Mouse (Mus musculus) liver, embryonic 14.5 days (tissue): ENCODE measurements around the gene Cyp4f40. TPM values are rescaled to one million over a fixed set of nuclear protein-coding genes. Genes with fewer than 3 reads are reported as not detected.
A peak's percentile ranks its signal among the peaks of the same experiment; 100 is the strongest.
"Not testable (repeated sequence)": the region's sequence is repeated elsewhere in the genome, so short reads cannot be mapped to it uniquely, and the experiment has no call there.

Experiments
- ATAC-seq: fragments of 200-750 bp; cut with Nextera tagmentation; 2 replicates; pipeline ENCODE4 v1.8.0; 2017; ENCODE audit warnings: moderate number of reproducible peaks, mild to moderate bottlenecking, moderate library complexity; ENCODE audit not compliant: insufficient read depth
- DNase-seq, 3 experiments: peaks; one replicate each; pipeline ENCODE4 v3.0.0-alpha.2; 2012 to 2013; ENCODE audit warnings: low read depth in 3 of 3, low spot score in 3 of 3
- H3K27ac ChIP-seq: fragments of 300-500 bp; sonication (generic); 2 replicates; pipeline ENCODE4 v1.5.1; 2014; ENCODE audit warnings: moderate library complexity, mild to moderate bottlenecking, control low read depth, inconsistent platforms
- H3K27me3 ChIP-seq: fragments of 300-500 bp; sonication (generic); 2 replicates; pipeline ENCODE4 v1.6.1; 2014; ENCODE audit warnings: mild to moderate bottlenecking, low read length, moderate library complexity; ENCODE audit not compliant: control insufficient read depth, insufficient read depth
- H3K36me3 ChIP-seq: fragments of 300-500 bp; sonication (generic); replicated peaks from 2 replicates; pipeline ENCODE4 v1.6.1; 2014; ENCODE audit warnings: low read depth; ENCODE audit not compliant: control insufficient read depth, insufficient read depth
- H3K4me1 ChIP-seq, 2 experiments: fragments of 200-500 bp in 1 of 2; fragments of 300-500 bp in 1 of 2; sonication (generic) in 1 of 2; replicated peaks; 2 replicates each; pipeline ENCODE4 v1.6.1; 2012 to 2014; ENCODE audit warnings: antibody characterized with exemption in 1 of 2, inconsistent platforms in 1 of 2, low read length in 1 of 2; ENCODE audit not compliant: control insufficient read depth in 2 of 2, insufficient read depth in 2 of 2
- H3K4me2 ChIP-seq: fragments of 300-500 bp; sonication (generic); 2 replicates; pipeline ENCODE4 v1.6.1; 2014; ENCODE audit warnings: low read depth, mild to moderate bottlenecking, control low read depth, moderate library complexity
- H3K4me3 ChIP-seq, 2 experiments: fragments of 200-500 bp in 1 of 2; fragments of 300-500 bp in 1 of 2; sonication (generic) in 1 of 2; 2 replicates each; pipeline ENCODE4 v1.5.1; 2012 to 2014; ENCODE audit warnings: low read depth in 2 of 2, low read length in 2 of 2, mild to moderate bottlenecking in 2 of 2, control low read depth in 1 of 2, inconsistent platforms in 1 of 2, moderate library complexity in 1 of 2; ENCODE audit not compliant: insufficient read depth in 1 of 2
- H3K9ac ChIP-seq: fragments of 300-500 bp; sonication (generic); replicated peaks from 2 replicates; pipeline ENCODE4 v1.6.1; 2014; ENCODE audit warnings: mild to moderate bottlenecking, control low read depth, moderate library complexity
- H3K9me3 ChIP-seq: fragments of 300-500 bp; sonication (generic); 2 replicates; pipeline ENCODE4 v1.6.1; 2016; ENCODE audit warnings: low read length, mixed read lengths; ENCODE audit not compliant: control insufficient read depth
- CTCF ChIP-seq: IDR thresholded peaks from 2 replicates; pipeline ENCODE4 v1.5.1; 2016; ENCODE audit warnings: antibody characterized with exemption, low read depth, control low read depth
- EP300 ChIP-seq: IDR thresholded peaks from 2 replicates; pipeline ENCODE4 v1.6.1; 2016; ENCODE audit warnings: antibody characterized with exemption, low read depth
- WGBS: fragments of 180-500 bp; shearing (Covaris S2); extraction: QIAGEN DNeasy Blood & Tissue Kit; methylation state at CpG from one replicate; pipeline ENCODE4 v1.1.7; 2014; ENCODE audit not compliant: insufficient replicate concordance; 5-methylcytosine and 5-hydroxymethylcytosine counted together
- polyA plus RNA-seq, 2 experiments: library from polyadenylated mRNA; depleted of rRNA in 1 of 2; stranded (reverse) in 1 of 2; unstranded in 1 of 2; fragments of >200 nt; fragmentation: Nextera tagmentation in 1 of 2; extraction: Ambion mirVana in 1 of 2; gene quantifications; 2 replicates each; pipeline versions ENCODE4 v1.2.1 to v1.2.3; 2012 to 2014

Cyp4f40 gene
- polyA plus RNA-seq, 2 experiments: not detected

DNA sequence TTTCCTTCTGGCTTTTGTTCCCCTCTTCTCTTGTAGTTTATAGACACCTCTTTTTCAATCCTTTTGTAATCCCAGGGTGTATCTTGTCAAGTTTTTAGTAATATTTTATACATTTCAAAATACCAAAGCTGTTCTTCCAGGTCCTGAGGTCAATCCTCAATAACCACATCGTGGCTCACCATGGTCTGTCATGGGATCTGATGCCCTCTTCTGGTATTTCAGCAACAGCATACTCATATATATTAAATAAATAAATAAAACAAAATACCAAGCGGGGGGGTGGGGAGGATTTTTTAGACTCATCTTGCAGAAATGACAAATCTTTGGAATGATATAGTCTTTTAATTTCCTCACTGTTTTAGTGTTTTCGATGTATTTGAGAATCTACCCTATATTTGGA, 26.8 kb upstream of the Cyp4f40 start:
- H3K4me3 ChIP-seq: no peak overlapping the region
- no peaks in the 10 kb centered on the region for H3K9me3 ChIP-seq
- WGBS: 50% methylated on average over 3 of the region's 3 CpGs
- no peak overlapping the region for H3K27ac ChIP-seq
- H3K4me1 ChIP-seq: 0 out of 4 replicates have a peak, but pooled peaks cover 0 to 3% of the 10 kb centered on the region in 2 experiments
- no peak for ATAC-seq
- TF ChIP-seq CTCF (no peak), EP300 (no peak)
- DNase-seq: no peak
- no peaks in the 10 kb centered on the region for H3K27me3 ChIP-seq
- H3K4me2 ChIP-seq: no peak overlapping the region
- H3K36me3 ChIP-seq: no peaks in the 10 kb centered on the region
- H3K9ac ChIP-seq: no peak overlapping the region

DNA sequence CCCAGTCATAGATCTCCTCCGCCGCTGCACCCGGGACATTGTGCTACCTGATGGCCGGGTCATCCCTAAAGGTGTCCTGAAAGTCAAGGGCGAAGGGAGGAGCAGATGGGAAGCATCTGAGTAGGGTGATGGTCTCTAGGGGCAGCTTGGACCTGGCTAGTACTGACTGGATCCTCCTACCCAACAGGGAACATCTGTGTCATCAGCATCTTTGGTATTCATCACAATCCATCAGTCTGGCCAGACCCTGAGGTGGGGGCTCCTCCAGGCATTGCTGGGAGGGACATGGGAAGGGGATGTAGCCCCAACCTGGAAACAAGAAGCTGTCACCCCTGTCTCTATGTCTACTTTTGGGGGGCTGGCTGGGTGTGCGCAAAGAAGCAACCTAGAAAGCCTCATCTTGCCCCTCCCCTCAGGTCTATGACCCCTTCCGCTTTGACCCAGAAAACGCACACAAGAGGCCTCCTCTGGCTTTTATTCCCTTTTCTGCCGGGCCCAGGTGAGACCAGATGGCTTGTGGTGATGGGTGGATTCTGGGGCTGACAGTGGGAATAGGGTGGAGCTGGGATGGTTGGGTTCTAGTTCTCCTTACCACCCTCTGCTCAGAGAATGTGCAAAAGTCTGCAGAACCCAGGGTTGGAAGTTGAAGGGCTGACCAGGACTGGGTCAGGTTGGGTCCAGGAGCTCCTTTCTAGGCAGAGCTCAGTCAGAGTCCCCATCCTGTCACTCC, 24.3 kb upstream of the Cyp4f40 start:
- 70% methylated on average over 9 of the region's 9 CpGs for WGBS
- not testable (repeated sequence) for H3K36me3 ChIP-seq, ATAC-seq, H3K9ac ChIP-seq, H3K9me3 ChIP-seq, H3K4me1 ChIP-seq, H3K27ac ChIP-seq, H3K4me3 ChIP-seq, DNase-seq, H3K27me3 ChIP-seq
- peak overlapping the region; percentile 35 for H3K4me2 ChIP-seq

DNA sequence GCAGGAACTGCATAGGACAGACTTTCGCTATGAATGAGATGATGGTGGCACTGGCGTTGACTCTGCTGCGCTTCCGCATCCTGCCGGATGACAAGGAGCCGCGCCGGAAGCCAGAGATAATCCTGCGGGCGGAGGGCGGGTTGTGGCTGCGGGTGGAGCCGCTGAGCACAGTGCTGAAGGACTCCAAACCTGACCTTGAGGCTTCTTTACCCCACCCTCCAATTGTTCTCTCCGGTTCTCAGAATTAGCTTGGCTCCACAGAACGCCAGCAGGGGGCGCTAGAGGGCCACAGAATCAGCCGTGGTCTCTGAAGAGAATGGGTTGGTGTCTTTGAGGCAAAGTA, 23.8 kb upstream of the Cyp4f40 start:
- 1% methylated on average over 17 of the region's 17 CpGs for WGBS
- no peaks in the 10 kb centered on the region for H3K9me3 ChIP-seq
- H3K27me3 ChIP-seq: no peaks in the 10 kb centered on the region
- H3K4me2 ChIP-seq: peak overlapping the region; percentile 35
- no peak overlapping the region for H3K27ac ChIP-seq
- H3K9ac ChIP-seq: no peak overlapping the region
- H3K4me3 ChIP-seq: peak overlapping the region in 1 of 2 experiments; percentile 8; a peak in 1 of 4 replicates
- 0 out of 2 replicates have a peak, but pooled peaks have one; percentile 41 for ATAC-seq
- peak; percentile 94 for TF ChIP-seq CTCF
- TF ChIP-seq EP300: no peak
- 0 out of 4 replicates have a peak, but pooled peaks cover 0 to 3% of the 10 kb centered on the region in 2 experiments for H3K4me1 ChIP-seq
- peak; percentile 29 to 42 (median 36) for DNase-seq
- no peaks in the 10 kb centered on the region for H3K36me3 ChIP-seq

DNA sequence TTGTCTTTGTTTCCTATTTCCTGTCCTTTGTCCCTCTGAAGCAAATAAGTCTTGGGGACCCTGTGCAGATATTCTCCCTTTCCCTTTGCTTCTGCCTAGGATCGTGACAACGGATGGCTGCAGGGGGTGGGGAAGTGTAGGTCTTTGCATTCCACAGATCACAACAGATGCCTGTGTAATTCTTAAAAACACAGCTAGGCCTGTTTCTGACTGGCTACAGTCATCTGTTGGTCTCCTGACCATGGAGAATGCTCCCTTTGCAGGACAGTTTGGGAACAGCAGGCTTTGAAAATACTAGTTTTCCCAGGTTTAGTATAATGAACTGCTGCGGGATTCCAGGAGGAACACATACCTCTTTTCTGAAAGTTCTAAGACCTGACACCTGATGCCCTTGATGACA, 22.4 kb upstream of the Cyp4f40 start:
- Histone ChIP-seq H3K27ac (no peak overlapping the region), H3K4me2 (no peak overlapping the region), H3K9me3 (no peaks in the 10 kb centered on the region), H3K9ac (no peak overlapping the region), H3K27me3 (no peaks in the 10 kb centered on the region), H3K4me3 (no peak overlapping the region), H3K4me1 (0 out of 4 replicates have a peak, but pooled peaks cover 0 to 3% of the 10 kb centered on the region in 2 experiments), H3K36me3 (no peaks in the 10 kb centered on the region)
- TF ChIP-seq EP300 (no peak), CTCF (no peak)
- 50% methylated on average over 3 of the region's 3 CpGs for WGBS
- DNase-seq (no peak), ATAC-seq (no peak)

DNA sequence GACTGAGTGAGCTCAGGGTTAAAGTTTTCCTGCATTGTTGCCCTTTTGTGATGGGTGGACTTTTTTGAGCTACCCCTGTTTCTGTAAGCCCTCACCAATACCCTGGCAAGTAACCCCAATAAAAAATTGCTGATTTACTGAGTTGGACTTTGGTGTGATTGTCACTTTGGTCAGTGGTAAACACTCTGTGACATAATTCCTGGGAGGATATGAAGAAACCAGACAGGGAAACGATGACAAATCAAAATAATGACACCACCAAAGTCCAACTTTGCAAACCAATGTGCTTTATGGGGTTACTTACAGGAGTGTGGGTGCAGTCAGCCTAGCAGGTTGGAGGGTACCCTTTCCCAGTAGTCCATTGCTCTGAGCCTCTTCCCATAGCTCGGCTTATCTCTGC, 21.5 kb upstream of the Cyp4f40 start:
- Histone ChIP-seq H3K9ac (no peak overlapping the region), H3K27me3 (no peaks in the 10 kb centered on the region), H3K36me3 (no peaks in the 10 kb centered on the region), H3K27ac (no peak overlapping the region), H3K4me1 (0 out of 4 replicates have a peak, but pooled peaks cover 0 to 3% of the 10 kb centered on the region in 2 experiments), H3K4me3 (no peak overlapping the region), H3K4me2 (no peak overlapping the region), H3K9me3 (no peaks in the 10 kb centered on the region)
- no peak for DNase-seq
- no peak for ATAC-seq
- TF ChIP-seq CTCF: no peak
- no peak for TF ChIP-seq EP300
- 52% methylated on average over 2 of the region's 2 CpGs for WGBS
